Mouse (Mus musculus) hindbrain, embryonic 10.5 days (tissue): ENCODE measurements around the gene Prtg. TPM values are rescaled to one million over a fixed set of nuclear protein-coding genes. Genes with fewer than 3 reads are reported as not detected.
A peak's percentile ranks its signal among the peaks of the same experiment; 100 is the strongest.

Source experiments
- DNase-seq: peaks from one replicate; pipeline ENCODE4 v3.0.0-alpha.2; 2017; ENCODE audit warnings: low spot score
- H3K27ac ChIP-seq: fragments of 300-500 bp; sonication (generic); 2 replicates; pipeline ENCODE4 v1.5.1; 2016; ENCODE audit warnings: mild to moderate bottlenecking, moderate library complexity
- H3K27me3 ChIP-seq: fragments of 300-500 bp; sonication (generic); 2 replicates; pipeline ENCODE4 v1.6.1; 2016; ENCODE audit warnings: mild to moderate bottlenecking; ENCODE audit not compliant: poor library complexity, insufficient read depth, severe bottlenecking
- H3K36me3 ChIP-seq: fragments of 300-500 bp; sonication (generic); 2 replicates; pipeline ENCODE4 v1.6.1; 2016; ENCODE audit warnings: mild to moderate bottlenecking, moderate library complexity
- H3K4me1 ChIP-seq: fragments of 300-500 bp; sonication (generic); replicated peaks from 2 replicates; pipeline ENCODE4 v1.6.1; 2016; ENCODE audit warnings: mild to moderate bottlenecking
- H3K4me3 ChIP-seq: fragments of 300-500 bp; sonication (generic); 2 replicates; pipeline ENCODE4 v1.5.1; 2016; ENCODE audit warnings: mild to moderate bottlenecking, moderate library complexity
- H3K9me3 ChIP-seq: fragments of 300-500 bp; sonication (generic); 2 replicates; pipeline ENCODE4 v1.6.1; 2016; ENCODE audit warnings: mild to moderate bottlenecking, moderate library complexity
- WGBS: fragments of 180-500 bp; shearing (Covaris S2); methylation state at CpG from one replicate; pipeline ENCODE4 v1.1.7; 2016; 5-methylcytosine and 5-hydroxymethylcytosine counted together
- polyA plus RNA-seq: library from polyadenylated mRNA; unstranded; fragments of >200 nt; fragmentation: Nextera tagmentation; extraction: Ambion mirVana; gene quantifications from 2 replicates; pipeline ENCODE4 v1.2.1, GENCODE M21; 2016

The Prtg gene
- polyA plus RNA-seq, 1 experiment from 2014 or later: 7.6 TPM

DNA sequence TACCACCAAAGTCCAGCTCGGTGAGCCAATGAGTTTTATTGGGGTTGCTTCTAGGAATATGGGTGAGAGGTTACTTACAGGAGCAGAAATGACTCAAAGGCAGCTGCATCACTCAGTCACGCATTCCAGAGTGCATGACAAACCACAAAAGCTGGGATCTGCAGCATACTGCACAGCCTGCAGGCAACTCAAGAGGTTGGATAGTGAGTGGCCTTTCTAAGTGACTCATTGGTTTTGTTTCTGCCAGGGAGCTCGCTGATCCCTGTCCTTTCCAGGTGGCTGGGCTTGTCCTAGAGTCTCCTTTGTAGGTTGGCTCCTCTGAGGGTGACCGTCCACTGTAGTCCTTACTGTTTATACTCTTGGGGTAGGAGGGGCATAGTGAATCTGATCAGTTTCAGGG is 39.5 kb downstream of the Prtg start:
- Histone ChIP-seq H3K27me3 (no peaks in the 10 kb centered on the region), H3K27ac (no peak overlapping the region), H3K4me3 (no peak overlapping the region), H3K4me1 (no peaks in the 10 kb centered on the region), H3K9me3 (peaks cover 8% of the 10 kb centered on the region; the same call in 1 of the 2 replicates), H3K36me3 (peaks cover 99% of the 10 kb centered on the region)
- WGBS: 89% methylated on average over 4 of the region's 4 CpGs
- DNase-seq: no peak

DNA sequence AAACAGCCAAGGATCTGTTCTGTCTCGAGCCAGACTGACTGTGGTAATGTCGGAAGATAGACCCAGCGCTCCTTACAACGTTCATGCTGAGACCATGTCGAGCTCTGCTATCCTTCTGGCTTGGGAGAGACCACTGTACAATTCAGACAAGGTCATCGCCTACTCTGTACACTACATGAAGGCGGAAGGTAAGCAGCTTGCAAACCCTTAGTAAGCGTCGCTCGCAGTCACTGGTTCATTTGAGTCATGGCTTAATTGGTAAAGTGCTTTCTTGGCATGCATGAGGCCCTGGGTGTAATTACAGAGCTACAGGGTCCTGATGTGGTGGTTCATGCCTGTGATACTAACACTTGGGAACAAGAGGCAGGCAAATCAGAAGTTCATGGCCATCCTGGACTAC is 44.9 kb downstream of the Prtg start:
- Histone ChIP-seq H3K27me3 (no peaks in the 10 kb centered on the region), H3K4me3 (no peak overlapping the region), H3K9me3 (peaks cover 6% of the 10 kb centered on the region; the same call in 1 of the 2 replicates), H3K4me1 (peaks cover 22% of the 10 kb centered on the region), H3K27ac (no peak overlapping the region), H3K36me3 (peaks cover 99% of the 10 kb centered on the region)
- no peak for DNase-seq
- 96% methylated on average over 10 of the region's 10 CpGs for WGBS

DNA sequence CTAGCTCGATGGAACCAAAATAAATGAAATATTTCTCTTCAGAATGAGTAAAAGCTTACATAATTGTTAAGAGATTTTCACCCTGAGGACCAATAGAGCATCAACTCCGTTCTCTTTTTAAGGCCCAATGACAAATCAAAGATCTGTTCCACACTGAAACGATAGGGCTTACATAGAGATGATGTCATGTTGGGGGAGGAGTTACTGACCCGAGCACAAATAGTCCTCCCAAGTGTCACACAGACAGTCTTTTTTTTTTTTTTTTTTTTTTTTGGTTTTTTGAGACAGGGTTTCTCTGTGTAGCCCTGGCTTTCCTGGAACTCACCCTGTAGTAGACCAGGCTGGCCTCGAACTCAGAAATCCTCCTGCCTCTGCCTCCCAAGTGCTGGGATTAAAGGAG is 45.3 kb downstream of the Prtg start:
- H3K27me3 ChIP-seq: no peaks in the 10 kb centered on the region
- no peak overlapping the region for H3K4me3 ChIP-seq
- peaks cover 22% of the 10 kb centered on the region for H3K4me1 ChIP-seq
- no peak for DNase-seq
- 92% methylated on average over 5 of the region's 5 CpGs for WGBS
- no peak overlapping the region for H3K27ac ChIP-seq
- peaks cover 6% of the 10 kb centered on the region; the same call in 1 of the 2 replicates for H3K9me3 ChIP-seq
- peaks cover 99% of the 10 kb centered on the region for H3K36me3 ChIP-seq

DNA sequence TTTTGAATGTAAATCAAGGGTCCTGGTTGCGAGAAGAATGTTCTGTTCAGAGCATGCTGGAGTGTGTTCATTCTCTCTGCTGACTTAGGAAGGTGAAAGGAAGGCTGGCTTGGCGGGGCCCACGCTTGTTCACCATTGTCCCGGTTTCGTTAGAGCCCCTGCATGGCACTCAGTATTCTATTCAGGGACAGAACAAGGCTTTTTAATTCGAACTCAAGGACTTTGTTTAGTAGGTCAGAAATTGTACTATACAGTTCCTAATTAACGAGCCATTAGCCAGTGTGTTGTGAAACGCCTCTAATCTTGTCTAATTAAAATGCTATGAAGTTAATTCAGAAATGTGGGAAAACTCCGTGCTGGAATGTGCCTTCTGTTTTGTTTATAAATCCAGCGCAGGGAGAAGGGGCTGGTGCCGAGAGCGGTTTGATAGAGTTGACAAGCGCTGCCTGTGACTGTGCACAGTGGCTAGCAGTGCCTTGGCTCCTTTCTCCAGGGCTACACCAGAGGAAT is 47.1 kb downstream of the Prtg start:
- Histone ChIP-seq H3K9me3 (peaks cover 6% of the 10 kb centered on the region; the same call in 1 of the 2 replicates), H3K4me1 (peaks cover 22% of the 10 kb centered on the region), H3K27me3 (no peaks in the 10 kb centered on the region), H3K27ac (0 out of 2 replicates have a peak overlapping the region, but pooled peaks have one; percentile 25), H3K36me3 (peaks cover 100% of the 10 kb centered on the region), H3K4me3 (no peak overlapping the region)
- WGBS: 58% methylated on average over 13 of the region's 13 CpGs
- DNase-seq: no peak

DNA sequence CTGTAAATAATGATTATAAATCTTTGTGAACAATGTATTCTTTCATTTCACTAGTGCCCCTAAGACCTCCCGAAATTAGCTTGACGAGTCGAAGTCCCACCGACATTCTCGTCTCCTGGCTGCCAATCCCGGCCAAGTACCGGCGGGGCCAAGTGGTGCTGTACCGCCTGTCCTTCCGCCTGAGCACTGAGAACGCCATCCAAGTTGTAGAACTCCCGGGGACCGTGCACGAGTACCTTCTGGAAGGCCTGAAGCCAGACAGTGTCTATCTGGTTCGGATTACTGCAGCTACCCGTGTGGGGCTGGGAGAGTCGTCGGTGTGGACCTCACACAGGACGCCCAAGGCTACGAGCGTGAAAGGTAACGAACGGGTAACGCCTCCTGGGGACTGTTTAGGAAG is 50.0 kb downstream of the Prtg start:
- Histone ChIP-seq H3K36me3 (peaks cover 92% of the 10 kb centered on the region), H3K27ac (no peak overlapping the region), H3K9me3 (no peaks in the 10 kb centered on the region), H3K27me3 (no peaks in the 10 kb centered on the region), H3K4me1 (peaks cover 22% of the 10 kb centered on the region), H3K4me3 (no peak overlapping the region)
- DNase-seq: no peak
- WGBS: 93% methylated on average over 24 of the region's 24 CpGs

DNA sequence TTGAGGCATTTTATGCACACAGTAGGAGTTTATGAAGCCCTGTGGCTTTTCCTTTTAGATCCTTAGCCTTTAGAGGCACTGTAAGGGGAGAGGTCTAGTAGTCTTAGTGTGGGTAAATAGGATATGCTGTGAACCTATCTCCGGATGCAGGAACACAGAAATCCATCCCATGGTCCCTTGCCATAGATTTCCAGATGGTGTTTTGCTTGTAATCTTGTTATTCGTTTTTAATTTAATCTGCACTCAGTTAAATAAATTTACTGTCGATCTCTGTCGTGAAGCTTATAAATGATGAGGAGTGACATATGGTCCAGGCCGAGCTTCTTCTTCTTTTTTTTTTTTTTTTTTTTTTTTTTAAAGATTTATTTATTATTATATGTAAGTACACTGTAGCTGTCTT is 54.1 kb downstream of the Prtg start:
- no peaks in the 10 kb centered on the region for H3K27me3 ChIP-seq
- no peak for DNase-seq
- peaks cover 12% of the 10 kb centered on the region for H3K4me1 ChIP-seq
- H3K4me3 ChIP-seq: no peak overlapping the region
- H3K27ac ChIP-seq: no peak overlapping the region
- 91% methylated on average over 5 of the region's 5 CpGs for WGBS
- H3K36me3 ChIP-seq: peaks cover 89% of the 10 kb centered on the region
- H3K9me3 ChIP-seq: no peaks in the 10 kb centered on the region

DNA sequence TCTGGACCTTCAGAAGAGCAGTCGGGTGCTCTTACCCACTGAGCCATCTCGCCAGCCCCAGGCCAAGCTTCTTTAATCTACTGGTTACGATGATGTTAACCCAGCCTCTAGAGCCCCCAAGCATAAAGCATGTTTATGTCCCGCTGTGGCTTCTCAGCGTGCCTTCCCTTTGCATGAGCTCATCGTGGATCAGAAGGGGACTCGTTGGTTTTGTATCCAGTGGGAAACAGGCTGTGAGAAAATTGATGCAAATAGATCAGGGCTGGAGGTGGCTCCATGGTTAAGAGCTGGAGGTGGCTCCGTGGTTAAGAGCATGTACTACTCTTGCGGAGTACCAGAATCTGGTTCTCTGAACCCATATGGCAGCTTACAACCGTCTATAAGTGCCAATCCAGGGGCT is 54.6 kb downstream of the Prtg start:
- 88% methylated on average over 10 of the region's 10 CpGs for WGBS
- peaks cover 87% of the 10 kb centered on the region for H3K36me3 ChIP-seq

DNA sequence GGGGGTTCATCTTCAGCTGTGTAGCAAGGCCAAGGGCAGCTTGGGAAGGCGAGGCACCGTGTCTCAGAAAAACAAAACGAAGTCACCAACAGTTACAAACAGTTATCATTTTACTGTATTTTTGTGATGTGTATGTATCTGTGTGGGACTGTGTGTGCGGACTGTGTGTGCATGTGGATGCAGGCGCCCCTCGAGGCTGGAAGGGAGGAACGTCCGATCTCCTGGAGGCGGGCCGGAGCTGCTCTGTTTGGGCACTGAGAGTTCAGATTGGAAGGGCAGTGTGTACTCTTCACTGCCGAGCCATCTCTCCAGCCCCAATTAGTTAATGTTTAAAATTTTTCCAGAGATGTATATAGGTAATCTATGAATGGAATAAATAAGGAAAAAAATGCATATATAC is 55.5 kb downstream of the Prtg start:
- Histone ChIP-seq H3K36me3 (peaks cover 87% of the 10 kb centered on the region), H3K27ac (no peak overlapping the region)

More for the DNA sequence above, 54.6 kb downstream of the Prtg start:
- Histone ChIP-seq H3K27ac (0 out of 2 replicates have a peak overlapping the region, but pooled peaks have one; percentile 13), H3K4me1 (peaks cover 12% of the 10 kb centered on the region), H3K27me3 (no peaks in the 10 kb centered on the region), H3K4me3 (no peak overlapping the region), H3K9me3 (no peaks in the 10 kb centered on the region)
- no peak for DNase-seq

DNA sequence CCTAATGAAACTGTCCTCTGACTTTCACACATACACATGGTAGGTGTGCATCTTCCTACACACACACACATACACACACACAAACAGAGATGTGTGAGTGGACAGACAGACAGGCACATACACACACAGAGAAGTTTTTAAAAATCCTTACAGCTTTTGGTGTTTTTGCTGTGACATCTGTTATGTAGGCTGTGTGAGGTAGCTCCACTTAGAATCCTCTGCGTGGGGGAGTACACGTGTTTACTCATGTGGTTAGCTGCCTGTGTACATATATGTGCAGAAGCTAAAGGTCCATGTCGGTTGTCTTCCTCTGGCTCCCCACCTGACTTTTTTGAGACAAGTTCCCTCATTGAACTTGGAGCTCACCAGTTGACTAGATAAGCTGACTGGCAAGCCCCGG is 56.3 kb downstream of the Prtg start:
- H3K27me3 ChIP-seq: no peaks in the 10 kb centered on the region
- whole genome bisulfite sequencing: 93% methylated on average over 4 of the region's 4 CpGs
- no peaks in the 10 kb centered on the region for H3K9me3 ChIP-seq
- H3K4me3 ChIP-seq: no peak overlapping the region
- DNase-seq: no peak
- peak overlapping the region; percentile 73 for H3K27ac ChIP-seq
- peaks cover 12% of the 10 kb centered on the region for H3K4me1 ChIP-seq
- peaks cover 85% of the 10 kb centered on the region for H3K36me3 ChIP-seq

More for the DNA sequence above, 55.5 kb downstream of the Prtg start:
- no peak overlapping the region for H3K4me3 ChIP-seq
- WGBS: 89% methylated on average over 11 of the region's 11 CpGs
- peaks cover 12% of the 10 kb centered on the region for H3K4me1 ChIP-seq
- no peaks in the 10 kb centered on the region for H3K9me3 ChIP-seq
- no peak for DNase-seq
- H3K27me3 ChIP-seq: no peaks in the 10 kb centered on the region

DNA sequence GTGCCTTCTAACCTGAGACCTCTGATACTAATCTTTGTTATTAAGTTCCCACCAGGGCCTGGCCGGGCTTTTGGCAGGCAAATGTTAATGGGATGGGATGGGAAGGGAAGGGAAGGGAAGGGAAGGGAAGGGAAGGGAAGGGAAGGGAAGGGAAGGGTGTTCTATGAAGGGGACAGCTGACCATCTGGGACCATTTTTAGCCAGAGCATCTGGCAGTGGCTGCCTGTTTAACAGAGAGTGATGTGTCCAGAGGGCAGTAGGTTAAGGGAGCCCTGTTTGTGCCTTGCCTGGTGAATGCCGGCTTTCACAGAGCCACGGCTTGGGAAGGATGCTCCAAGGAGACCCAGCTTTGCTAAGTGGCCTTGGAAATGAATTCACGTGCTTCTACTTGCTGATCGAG is 57.1 kb downstream of the Prtg start:
- no peaks in the 10 kb centered on the region for H3K27me3 ChIP-seq
- peaks cover 12% of the 10 kb centered on the region for H3K4me1 ChIP-seq
- H3K27ac ChIP-seq: peak overlapping the region; percentile 73
- H3K9me3 ChIP-seq: no peaks in the 10 kb centered on the region
- DNase-seq: peak; percentile 58
- WGBS: 51% methylated on average over 5 of the region's 5 CpGs
- no peak overlapping the region for H3K4me3 ChIP-seq
- peaks cover 85% of the 10 kb centered on the region for H3K36me3 ChIP-seq

DNA sequence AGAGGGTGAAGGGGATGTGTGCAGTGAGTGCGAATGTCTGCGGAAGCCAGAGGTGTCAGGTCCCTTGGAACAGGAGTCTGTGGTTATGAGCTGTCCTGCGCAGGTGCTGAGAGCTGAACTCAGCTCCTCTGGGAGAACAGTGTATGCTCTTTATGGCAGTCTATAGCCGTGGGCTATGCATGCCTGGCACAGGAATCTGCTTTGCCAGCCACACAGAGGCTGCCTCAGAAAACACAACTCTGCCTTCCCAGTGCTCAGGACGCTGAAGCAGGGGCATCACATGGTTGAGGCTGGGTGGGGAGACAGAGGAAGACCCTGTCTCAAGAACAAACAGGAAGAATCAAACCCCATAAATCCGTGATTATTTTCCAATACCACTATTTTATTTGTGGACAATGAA is 60.8 kb downstream of the Prtg start:
- Histone ChIP-seq H3K9me3 (no peaks in the 10 kb centered on the region), H3K27ac (no peak overlapping the region), H3K36me3 (peaks cover 83% of the 10 kb centered on the region), H3K4me3 (no peak overlapping the region), H3K4me1 (peaks cover 42% of the 10 kb centered on the region), H3K27me3 (no peaks in the 10 kb centered on the region)
- DNase-seq: no peak
- 89% methylated on average over 6 of the region's 6 CpGs for WGBS

DNA sequence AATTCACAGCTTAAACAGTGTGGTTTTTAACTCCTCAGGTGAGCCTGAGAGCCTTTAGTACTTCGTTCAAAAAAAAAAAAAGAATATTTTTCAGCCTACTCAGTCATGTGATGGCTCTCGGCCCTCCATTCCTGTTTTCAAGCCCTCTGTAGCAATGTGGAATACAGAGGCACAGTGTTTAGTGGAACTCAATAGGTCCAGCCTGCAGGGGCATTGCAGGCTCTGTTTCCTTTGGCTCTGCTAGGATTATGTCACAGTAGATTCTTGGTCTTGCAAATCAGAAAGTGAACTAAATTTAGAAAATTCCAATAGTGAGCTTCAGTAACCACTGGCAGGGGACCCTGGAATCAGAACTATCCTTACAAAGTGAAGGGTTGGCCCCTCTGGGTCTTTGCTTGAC is 62.1 kb downstream of the Prtg start:
- H3K36me3 ChIP-seq: peaks cover 80% of the 10 kb centered on the region
- peaks cover 40% of the 10 kb centered on the region for H3K4me1 ChIP-seq
- H3K4me3 ChIP-seq: no peak overlapping the region
- H3K9me3 ChIP-seq: no peaks in the 10 kb centered on the region
- WGBS: 77% methylated on average over 2 of the region's 2 CpGs
- H3K27ac ChIP-seq: no peak overlapping the region
- DNase-seq: no peak
- no peaks in the 10 kb centered on the region for H3K27me3 ChIP-seq

DNA sequence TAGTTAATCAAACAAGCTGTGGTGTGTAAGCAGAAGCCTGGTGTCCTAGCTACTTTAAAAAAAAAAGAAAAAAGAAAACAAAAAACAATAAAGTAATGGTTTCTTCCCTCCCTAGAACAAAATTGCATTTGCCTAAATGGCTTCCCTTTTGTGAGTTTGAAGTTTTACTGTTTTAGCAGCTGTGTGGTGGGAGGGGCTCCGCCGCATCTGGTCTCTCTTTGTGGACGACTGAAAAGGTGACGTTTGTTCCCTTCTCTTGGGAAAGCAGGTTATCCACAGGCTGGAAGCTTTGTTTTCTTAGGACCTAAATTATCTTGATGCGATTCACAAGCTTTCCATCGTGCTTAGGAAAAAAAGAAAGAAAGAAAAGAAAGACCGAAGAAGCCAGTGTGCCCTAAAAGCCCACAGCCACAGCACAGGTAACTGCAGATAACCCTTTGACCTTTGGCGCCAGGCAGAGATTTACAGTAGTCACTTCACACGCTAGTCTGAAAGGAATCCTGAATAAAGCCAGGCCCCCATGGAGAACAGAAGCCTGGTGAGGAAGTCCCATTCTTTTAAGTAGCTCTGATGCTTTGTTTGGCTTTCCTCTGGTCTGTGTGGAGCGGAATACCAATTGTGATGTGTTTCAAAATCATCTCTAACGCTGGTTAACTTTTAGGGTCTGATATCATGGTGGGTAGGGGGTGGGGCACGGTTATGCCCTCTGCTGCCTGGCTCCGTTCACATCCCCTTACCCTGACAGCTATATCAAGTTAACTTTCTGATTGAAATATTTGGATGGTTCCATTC is 65.0 kb downstream of the Prtg start:
- 14% methylated on average over 13 of the region's 13 CpGs for WGBS
- Histone ChIP-seq H3K27ac (peak overlapping the region; percentile 83), H3K4me3 (peak overlapping the region; percentile 24; the same call in 1 of the 2 replicates), H3K36me3 (peaks cover 85% of the 10 kb centered on the region), H3K9me3 (no peaks in the 10 kb centered on the region), H3K4me1 (peaks cover 40% of the 10 kb centered on the region), H3K27me3 (no peaks in the 10 kb centered on the region)
- DNase-seq: no peak
